Mouse (Mus musculus) heart, adult 11 months (tissue): ENCODE data around the gene Fus.

Experiments used
- DNase-seq: peaks from one replicate; pipeline ENCODE4 v3.0.0; 2022

The Fus gene

DNA sequence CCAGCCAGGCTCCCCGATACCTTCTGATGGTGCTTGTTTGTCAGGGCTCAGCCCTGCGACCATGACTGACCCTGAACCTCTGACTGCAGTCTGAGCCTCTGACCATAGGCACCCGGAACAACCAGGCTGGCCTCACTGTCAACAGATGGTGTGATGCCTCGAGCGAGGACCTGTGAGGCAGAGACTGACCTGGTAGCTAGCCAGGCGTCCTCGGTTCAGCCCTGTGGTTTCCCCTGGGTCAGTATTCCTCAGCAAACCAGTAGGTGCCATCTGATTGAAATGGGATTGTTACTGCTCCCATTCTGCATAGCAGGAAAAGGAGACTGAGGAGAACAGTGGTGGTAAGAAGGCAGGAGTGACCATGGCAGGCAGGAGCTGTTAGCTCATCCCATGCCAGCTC is 38.9 kb downstream of the Fus start:
- DNase-seq = no peak

DNA sequence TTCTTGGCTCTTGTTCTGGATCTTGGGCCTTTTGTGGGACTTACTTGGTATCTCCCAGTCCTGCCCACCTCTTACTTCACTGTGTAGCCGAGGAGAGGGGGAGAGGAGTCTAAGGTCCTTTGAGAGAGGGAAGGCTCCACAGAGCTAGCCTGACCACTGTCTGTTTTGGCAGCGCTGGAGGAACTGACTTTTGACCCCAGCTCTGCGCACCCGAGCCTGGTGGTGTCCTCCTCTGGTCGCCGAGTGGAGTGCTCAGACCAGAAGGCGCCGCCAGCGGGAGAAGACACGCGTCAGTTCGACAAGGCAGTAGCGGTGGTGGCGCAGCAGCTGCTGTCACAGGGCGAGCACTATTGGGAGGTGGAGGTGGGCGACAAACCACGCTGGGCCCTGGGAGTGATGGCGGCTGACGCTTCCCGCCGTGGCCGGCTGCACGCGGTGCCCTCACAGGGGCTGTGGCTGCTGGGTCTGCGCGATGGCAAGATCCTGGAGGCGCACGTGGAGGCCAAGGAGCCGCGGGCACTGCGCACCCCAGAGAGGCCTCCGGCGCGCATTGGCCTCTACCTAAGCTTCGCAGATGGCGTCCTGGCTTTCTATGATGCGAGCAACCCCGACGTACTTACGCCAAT is 42.6 kb downstream of the Fus start:
- DNase-seq = no peak

DNA sequence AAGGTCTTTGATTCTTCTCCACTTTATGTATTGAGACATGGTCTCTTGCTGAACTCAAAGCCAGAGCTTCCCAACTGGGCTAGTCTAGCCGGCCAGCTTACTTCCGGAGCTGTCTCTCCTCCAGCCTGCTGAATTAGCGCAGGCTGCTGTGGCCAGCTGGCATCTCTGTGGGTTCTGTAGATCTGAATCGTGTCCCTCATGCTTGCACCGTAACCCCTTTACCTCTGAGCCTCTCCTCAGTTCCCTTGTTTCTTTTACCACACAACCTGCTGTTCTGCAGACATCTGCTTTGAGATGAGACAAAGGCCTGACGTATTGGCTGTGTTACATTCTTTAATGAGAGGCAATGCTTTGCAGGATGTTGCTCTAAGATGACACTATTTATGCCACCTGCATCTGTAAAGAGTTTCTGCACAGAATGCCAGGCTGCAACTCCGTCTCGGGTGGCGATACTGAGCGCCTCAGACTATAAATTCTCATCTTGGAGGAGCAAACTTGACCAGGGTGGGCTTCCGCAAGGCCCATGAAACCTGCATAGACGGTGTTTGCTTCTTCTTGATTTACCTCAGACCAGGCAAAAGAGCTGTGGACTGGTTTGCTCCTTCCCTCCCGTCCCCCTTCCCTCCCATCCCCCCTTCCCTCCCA is 45.0 kb downstream of the Fus start:
- no peak for DNase-seq

DNA sequence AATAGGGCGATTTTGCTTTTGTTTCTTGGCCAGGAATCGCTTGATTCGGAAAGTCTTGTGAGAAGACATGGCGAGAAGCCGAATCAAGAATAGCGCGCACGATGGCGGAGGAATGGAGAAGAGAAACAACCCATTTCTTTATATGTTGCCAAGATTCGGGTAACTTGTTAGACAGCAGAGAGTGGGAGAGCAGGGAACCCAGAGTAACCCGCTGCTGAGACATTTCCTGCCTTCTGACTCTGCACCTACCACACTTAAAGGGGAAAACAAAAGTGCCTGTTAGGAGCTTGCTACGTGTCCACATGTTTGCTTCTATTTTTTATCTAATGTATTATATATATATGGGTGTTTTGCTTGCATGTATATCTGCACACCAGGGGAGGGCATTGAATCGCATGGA is 45.9 kb downstream of the Fus start:
- DNase-seq = no peak

DNA sequence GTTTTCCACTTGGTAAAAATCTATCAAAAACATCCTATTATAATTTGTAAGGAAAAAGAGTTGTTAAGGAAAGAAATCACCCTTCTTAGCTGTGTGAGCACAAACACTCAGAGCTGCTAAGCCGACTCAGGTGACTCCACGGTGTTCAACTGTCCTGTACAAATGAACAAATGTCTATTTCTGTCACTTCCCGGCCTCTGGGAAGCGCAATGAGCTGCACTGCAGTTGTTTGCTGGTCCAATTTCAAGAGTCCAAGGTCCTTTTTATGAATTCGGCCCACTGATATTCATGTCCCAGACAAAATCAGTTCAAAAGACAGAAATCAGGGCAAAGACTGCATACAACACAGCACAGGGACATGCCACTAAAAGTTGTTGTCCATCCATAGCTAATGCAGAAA is 48.9 kb downstream of the Fus start:
- peak; percentile 85 for DNase-seq

DNA sequence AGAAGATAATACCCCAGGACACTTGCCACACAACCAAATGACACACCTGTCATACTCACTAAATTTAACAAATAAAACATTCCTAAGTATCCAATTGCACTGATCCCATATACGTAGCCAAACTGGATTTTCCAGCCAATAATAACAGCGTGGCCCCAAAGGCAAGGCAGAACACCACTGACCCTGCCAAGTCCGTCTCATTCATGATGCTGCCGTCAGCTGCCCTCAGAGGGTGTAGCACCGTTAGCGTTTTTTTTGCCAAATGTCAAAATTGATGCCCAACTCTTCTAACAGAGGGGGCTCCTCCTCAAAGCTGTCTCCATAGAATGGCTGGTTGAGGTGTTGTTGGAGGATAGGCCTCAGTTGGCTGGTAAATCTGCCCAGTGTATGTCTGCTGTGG is 49.4 kb downstream of the Fus start:
- DNase-seq = peak; percentile 77

DNA sequence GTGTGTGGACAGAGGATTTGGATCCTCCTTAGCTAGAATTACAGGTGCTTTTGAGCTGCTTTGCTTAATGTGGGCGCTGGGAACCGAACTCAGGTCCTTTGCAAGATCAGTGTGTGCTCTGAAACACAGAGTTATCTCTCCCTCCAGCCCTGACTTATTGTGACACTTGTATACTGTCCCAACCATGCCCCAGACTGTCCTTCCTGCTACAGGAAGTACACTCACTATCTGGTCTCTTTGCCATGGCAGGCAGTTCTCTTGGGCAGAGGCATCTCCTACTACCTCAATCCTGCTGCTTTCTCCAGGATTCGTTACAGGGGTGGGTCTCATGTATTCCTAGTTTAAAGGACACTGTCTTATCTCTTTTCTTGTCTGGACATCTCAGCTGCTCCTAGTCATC is 51.0 kb downstream of the Fus start:
- DNase-seq = peak; percentile 65

DNA sequence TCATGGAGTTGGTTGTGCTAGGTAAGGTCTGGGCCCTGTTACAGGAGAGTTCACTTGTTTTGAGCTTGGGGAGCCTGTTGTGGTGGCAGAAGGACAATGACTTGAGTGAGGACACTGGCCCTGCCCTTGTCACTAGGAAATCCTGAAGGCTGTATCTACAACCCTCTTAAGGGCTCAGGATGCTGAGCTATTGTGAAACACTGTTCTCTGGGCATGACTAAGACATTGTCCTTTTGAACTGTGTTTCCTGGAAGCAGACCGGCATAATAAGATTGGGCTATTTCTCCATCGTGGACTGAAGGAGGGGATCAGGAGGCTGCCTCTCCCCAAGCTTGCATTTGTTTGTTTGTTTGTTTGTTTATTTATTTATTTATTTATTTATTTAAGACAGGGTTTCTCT is 51.9 kb downstream of the Fus start:
- DNase-seq = peak; percentile 72

DNA sequence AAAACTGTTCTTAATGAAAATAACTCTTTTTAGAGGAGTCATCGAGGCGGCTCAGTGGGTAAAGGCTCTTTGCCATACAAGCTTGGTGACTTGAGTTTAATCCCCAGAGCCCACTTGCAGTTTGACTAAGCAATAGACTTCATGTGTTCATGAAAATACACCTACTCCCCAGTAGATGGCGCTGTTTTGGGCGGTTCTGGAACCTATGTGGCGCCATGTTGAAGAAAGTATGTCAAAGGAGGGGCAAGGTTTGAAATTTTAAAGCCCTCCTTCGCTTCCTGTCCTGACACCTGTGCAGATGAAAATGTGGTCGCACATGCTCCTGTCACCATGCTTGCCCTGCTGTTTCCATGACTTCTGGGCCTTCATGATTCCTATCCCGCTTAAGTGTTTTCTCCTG is 55.7 kb downstream of the Fus start:
- peak; percentile 37 for DNase-seq

DNA sequence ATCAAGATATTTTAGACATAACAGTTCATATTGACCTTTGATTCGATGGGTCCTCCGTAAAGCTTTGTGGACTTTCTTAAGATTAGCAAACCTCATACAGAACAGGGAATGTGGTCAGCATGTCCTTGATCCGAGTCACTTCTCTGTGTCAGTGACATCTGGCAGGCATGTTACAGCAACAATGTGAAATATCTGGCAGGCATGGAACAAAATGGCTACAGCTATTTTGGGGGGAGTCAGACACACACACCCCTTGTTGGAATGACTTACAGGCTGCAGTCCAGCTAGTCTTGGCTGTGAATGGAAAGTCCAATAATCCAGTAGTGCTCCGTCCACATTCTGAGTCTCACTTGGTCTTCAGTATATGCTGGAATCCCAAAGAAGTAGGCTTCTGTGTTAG is 56.3 kb downstream of the Fus start:
- DNase-seq = peak; percentile 90

DNA sequence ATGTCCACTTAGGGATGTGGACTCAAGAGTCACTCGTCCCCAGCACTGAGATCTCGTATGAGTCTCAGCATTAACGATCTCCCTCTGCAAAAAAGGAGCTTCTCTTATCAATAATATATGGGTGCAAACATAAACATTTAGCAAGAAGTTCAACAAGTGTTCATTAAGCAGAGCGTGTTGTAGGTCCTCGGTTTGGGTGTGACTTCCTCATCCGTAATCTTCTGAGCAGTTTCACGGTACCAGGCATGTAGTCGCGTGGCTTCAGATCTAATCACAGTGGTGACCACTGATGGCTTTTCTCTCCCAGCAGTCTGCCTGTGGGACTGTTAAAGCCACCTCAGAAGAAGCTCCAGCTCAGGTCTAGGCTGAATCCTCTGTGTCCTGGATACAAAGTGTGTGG is 57.1 kb downstream of the Fus start:
- DNase-seq = peak; percentile 51

DNA sequence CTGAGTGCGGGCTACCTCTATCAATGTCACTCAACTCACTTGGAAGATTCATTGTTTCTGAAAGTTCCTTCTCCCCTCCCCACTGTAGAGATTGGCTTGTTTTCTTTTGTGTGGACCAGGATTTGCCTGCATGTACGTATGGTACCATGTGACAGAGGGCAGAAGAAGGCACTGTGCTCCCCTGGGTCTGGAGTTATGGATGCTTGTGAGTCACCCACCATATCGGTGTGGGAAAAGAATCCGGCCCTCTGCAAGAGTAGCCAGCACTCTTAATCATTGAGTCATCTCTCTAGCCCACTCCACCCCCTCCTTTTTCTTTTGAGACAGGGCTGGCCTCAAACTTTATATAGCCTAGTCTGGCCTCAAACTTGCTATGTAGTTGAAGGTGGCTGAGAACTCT is 57.7 kb downstream of the Fus start:
- DNase-seq = peak; percentile 67

DNA sequence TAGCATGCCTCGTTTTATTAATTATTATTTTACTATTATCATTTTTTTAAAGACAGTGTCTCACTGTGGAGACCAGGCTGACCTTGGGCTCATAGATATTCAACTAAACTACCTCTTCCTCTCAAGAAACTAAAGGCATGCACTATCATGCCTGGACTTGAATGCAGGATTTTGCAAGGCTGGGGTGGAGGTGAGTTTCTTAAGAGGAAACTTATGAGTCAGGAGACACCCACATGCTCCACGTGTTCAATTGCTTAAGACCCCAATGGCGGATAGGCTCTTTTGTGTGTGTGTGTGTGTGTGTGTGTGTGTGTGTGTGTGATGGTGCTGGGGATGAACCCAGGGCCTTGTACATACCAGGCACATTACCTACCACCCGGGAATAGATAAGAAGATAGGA is 58.1 kb downstream of the Fus start:
- no peak for DNase-seq

DNA sequence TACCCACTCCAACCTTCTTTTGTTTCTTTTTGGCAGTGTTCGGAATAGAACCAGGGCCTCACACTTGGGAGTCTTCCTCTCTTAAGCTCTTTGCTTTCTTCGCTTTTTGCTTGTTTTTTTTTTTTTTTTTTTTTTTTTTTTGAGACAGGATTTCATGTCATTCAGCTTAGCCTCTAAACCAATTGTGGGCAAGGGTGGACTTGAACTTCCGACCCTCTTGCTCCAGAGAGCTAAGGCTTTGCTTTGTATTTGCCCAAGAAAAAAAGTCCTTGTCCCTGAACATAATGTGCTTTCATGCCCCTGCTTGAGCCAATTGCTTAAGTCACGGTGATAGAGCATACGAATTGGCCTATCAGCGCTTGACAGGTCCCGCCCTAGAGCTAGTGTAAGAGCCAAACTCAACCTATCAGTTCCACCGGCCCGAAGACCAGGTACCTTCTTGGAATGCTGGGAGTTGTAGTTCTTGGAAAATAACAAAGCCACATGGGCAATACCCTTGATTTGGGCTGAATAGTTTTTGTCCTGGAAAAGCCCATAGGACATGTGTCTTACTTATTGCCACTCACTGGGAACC is 64.2 kb downstream of the Fus start:
- peak; percentile 90 for DNase-seq

DNA sequence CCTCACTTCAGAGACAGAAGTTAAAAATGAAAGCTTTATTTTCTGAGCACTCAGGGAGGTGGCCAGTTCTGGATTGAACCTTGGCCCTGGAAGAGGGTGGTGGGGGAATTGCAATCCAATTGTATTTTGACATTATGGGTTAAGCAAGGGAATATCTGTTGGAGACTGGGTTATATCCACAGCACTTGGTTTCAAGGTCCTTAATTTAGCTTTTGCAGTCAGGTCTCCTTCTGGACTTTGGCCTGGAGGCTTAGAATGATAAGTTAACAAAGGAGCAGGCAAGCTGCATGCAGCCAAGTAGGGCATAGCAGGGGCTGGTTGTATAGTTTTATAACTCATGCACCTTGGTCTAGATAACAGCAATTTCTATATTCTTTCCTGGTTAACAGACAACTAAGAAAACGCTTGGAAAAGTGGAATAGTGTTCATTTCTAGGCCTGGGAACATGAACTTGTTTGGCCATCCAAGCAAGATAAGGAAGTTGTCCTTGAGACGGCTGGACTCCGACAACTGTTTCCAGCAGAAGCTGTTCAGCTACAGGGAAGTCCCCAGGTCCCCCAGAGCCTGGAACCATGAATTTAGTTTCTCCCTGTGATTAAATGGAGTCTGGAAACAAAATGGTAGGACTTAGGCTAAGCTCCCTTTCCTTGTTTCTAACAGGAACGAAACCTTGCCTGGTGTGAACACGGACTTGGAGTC is 65.2 kb downstream of the Fus start:
- peak; percentile 87 for DNase-seq

DNA sequence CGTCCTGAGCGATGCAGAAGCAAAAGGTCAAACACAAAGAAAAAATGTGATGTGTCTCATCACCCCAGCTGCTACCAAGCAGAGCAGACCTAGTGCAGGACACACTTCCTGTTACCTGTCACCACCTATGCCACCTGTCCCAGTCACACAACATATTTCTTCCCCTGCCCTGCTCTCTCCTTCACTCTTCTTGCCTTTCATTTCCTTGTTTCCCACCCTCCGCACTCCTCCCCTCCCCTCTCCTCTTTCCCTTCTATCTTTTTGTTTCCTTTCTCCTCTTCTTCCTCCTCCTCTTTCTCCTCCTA is 65.7 kb downstream of the Fus start:
- DNase-seq = no peak

DNA sequence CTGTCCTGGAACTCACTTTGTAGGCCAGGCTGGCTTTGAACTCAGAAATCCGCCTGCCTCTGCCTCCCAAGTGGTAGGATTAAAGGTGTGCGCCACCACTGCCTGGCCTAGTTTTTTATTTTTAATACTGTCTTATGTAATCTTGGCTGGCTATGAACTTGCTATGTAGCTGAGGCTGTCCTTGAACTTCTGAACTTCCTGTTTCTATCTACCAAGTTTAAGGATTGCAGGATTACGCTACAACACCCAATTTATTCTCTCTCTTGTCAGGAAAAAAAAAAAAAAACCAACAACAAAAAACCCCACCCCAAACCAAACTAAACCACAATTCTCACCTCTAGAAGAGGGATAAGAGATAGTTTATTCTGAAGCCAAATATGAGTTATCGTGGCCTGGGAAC is 66.4 kb downstream of the Fus start:
- DNase-seq = no peak
